Mouse (Mus musculus) heart, embryonic 11.5 days (tissue): ENCODE measurements around the gene Mgll. TPM values are rescaled to one million over a fixed set of nuclear protein-coding genes. Genes with fewer than 3 reads are reported as not detected.
A peak's percentile ranks its signal among the peaks of the same experiment; 100 is the strongest.

ENCODE experiments used
- ATAC-seq: fragments of 200-750 bp; cut with Nextera tagmentation; replicated peaks from 2 replicates; pipeline ENCODE4 v1.8.0; 2017; ENCODE audit warnings: moderate library complexity; ENCODE audit not compliant: insufficient number of reproducible peaks, low FRiP score, low TSS enrichment
- H3K27ac ChIP-seq: fragments of 300-500 bp; sonication (generic); 2 replicates; pipeline ENCODE4 v1.5.1; 2014; ENCODE audit warnings: mild to moderate bottlenecking, low read depth, low read length
- H3K27me3 ChIP-seq: fragments of 300-500 bp; sonication (generic); 2 replicates; pipeline ENCODE4 v1.6.1; 2014; ENCODE audit warnings: mild to moderate bottlenecking, low read length, mixed read lengths; ENCODE audit not compliant: control insufficient read depth, insufficient read depth
- H3K36me3 ChIP-seq: fragments of 300-500 bp; sonication (generic); 2 replicates; pipeline ENCODE4 v1.6.1; 2014; ENCODE audit warnings: mild to moderate bottlenecking, low read length, moderate library complexity, mixed read lengths; ENCODE audit not compliant: control insufficient read depth, insufficient read depth
- H3K4me1 ChIP-seq: fragments of 300-500 bp; sonication (generic); 2 replicates; pipeline ENCODE4 v1.6.1; 2014; ENCODE audit warnings: low read length; ENCODE audit not compliant: control insufficient read depth, insufficient read depth
- H3K4me2 ChIP-seq: fragments of 300-500 bp; sonication (generic); 2 replicates; pipeline ENCODE4 v1.6.1; 2014; ENCODE audit warnings: mild to moderate bottlenecking, moderate library complexity
- H3K4me3 ChIP-seq: fragments of 300-500 bp; sonication (generic); 2 replicates; pipeline ENCODE4 v1.5.1; 2014; ENCODE audit warnings: low read depth, low read length
- H3K9ac ChIP-seq: fragments of 300-500 bp; sonication (generic); 2 replicates; pipeline ENCODE4 v1.6.1; 2014; ENCODE audit warnings: mild to moderate bottlenecking, low read depth, low read length, moderate library complexity
- H3K9me3 ChIP-seq: fragments of 300-500 bp; sonication (generic); replicated peaks from 2 replicates; pipeline ENCODE4 v1.6.1; 2016; ENCODE audit warnings: low read length; ENCODE audit not compliant: control insufficient read depth
- WGBS: fragments of 180-500 bp; shearing (Covaris S2); extraction: QIAGEN DNeasy Blood & Tissue Kit; methylation state at CpG from one replicate; pipeline ENCODE4 v1.1.7; 2014; ENCODE audit not compliant: insufficient replicate concordance; 5-methylcytosine and 5-hydroxymethylcytosine counted together
- polyA plus RNA-seq: library from polyadenylated mRNA; unstranded; fragments of >200 nt; fragmentation: Nextera tagmentation; extraction: Ambion mirVana; gene quantifications from 2 replicates; pipeline ENCODE4 v1.2.1, GENCODE M21; 2014

Mgll gene
- polyA plus RNA-seq, 1 experiment from 2014 or later = 8.6 TPM

- 0 out of 2 replicates have a peak, but pooled peaks cover 2% of the 10 kb centered on the region for H3K27me3 ChIP-seq
- peaks cover 29% of the 10 kb centered on the region for H3K4me1 ChIP-seq
- 0 out of 2 replicates have a peak overlapping the region, but pooled peaks have one; percentile 20 for H3K4me2 ChIP-seq
- no peaks in the 10 kb centered on the region for H3K36me3 ChIP-seq
- H3K4me3 ChIP-seq = no peak overlapping the region
- 41% methylated on average over 17 of the region's 17 CpGs for WGBS
- H3K27ac ChIP-seq = no peak overlapping the region
- no peaks in the 10 kb centered on the region for H3K9me3 ChIP-seq
- no peak for ATAC-seq
- no peak overlapping the region for H3K9ac ChIP-seq
Observed at GRCm38 (mm10) chr6:88759793-88760453, 35.7 kb downstream of the Mgll start.

- WGBS = 72% methylated on average over 17 of the region's 17 CpGs
- Histone ChIP-seq H3K9ac (no peak overlapping the region), H3K27me3 (0 out of 2 replicates have a peak, but pooled peaks cover 2% of the 10 kb centered on the region), H3K9me3 (no peaks in the 10 kb centered on the region), H3K4me3 (no peak overlapping the region), H3K36me3 (no peaks in the 10 kb centered on the region), H3K4me2 (no peak overlapping the region), H3K4me1 (peaks cover 34% of the 10 kb centered on the region), H3K27ac (no peak overlapping the region)
- ATAC-seq = no peak
Observed at GRCm38 (mm10) chr6:88760935-88761635, 36.9 kb downstream of the Mgll start.

- 53% methylated on average over 17 of the region's 17 CpGs for WGBS
- Histone ChIP-seq H3K4me2 (no peak overlapping the region), H3K27ac (no peak overlapping the region)
Observed at GRCm38 (mm10) chr6:88761684-88762439, 37.6 kb downstream of the Mgll start.

GRCm38 (mm10) chr6:88762440-88763196, 38.4 kb downstream of the Mgll start:
- peaks cover 46% of the 10 kb centered on the region for H3K4me1 ChIP-seq
- no peak overlapping the region for H3K9ac ChIP-seq
- H3K9me3 ChIP-seq = no peaks in the 10 kb centered on the region
- 0 out of 2 replicates have a peak, but pooled peaks cover 2% of the 10 kb centered on the region for H3K27me3 ChIP-seq
- H3K27ac ChIP-seq = no peak overlapping the region
- no peak for ATAC-seq
- no peak overlapping the region for H3K4me3 ChIP-seq
- 78% methylated on average over 13 of the region's 13 CpGs for WGBS
- H3K36me3 ChIP-seq = no peaks in the 10 kb centered on the region
- H3K4me2 ChIP-seq = no peak overlapping the region

More at GRCm38 (mm10) chr6:88761684-88762439, 37.6 kb downstream of the Mgll start:
- Histone ChIP-seq H3K4me3 (no peak overlapping the region), H3K36me3 (no peaks in the 10 kb centered on the region), H3K9me3 (no peaks in the 10 kb centered on the region), H3K4me1 (peaks cover 41% of the 10 kb centered on the region), H3K9ac (no peak overlapping the region), H3K27me3 (0 out of 2 replicates have a peak, but pooled peaks cover 2% of the 10 kb centered on the region)
- no peak for ATAC-seq

- ATAC-seq = no peak
- H3K9me3 ChIP-seq = no peaks in the 10 kb centered on the region
- no peak overlapping the region for H3K4me2 ChIP-seq
- peaks cover 43% of the 10 kb centered on the region for H3K4me1 ChIP-seq
- no peak overlapping the region for H3K4me3 ChIP-seq
- H3K27me3 ChIP-seq = 0 out of 2 replicates have a peak, but pooled peaks cover 2% of the 10 kb centered on the region
- H3K27ac ChIP-seq = no peak overlapping the region
- H3K9ac ChIP-seq = no peak overlapping the region
- H3K36me3 ChIP-seq = no peaks in the 10 kb centered on the region
- 79% methylated on average over 3 of the region's 3 CpGs for WGBS
Observed at GRCm38 (mm10) chr6:88763518-88764077, 39.4 kb downstream of the Mgll start.

GRCm38 (mm10) chr6:88764281-88764680, 40.1 kb downstream of the Mgll start:
- Histone ChIP-seq H3K36me3 (no peaks in the 10 kb centered on the region), H3K4me2 (no peak overlapping the region), H3K4me3 (no peak overlapping the region), H3K9ac (no peak overlapping the region), H3K9me3 (no peaks in the 10 kb centered on the region), H3K4me1 (peaks cover 40% of the 10 kb centered on the region), H3K27me3 (0 out of 2 replicates have a peak, but pooled peaks cover 2% of the 10 kb centered on the region), H3K27ac (no peak overlapping the region)
- WGBS = 66% methylated on average over 4 of the region's 4 CpGs
- ATAC-seq = no peak

GRCm38 (mm10) chr6:88767740-88768139, 43.5 kb downstream of the Mgll start:
- Histone ChIP-seq H3K4me3 (no peak overlapping the region), H3K27me3 (no peaks in the 10 kb centered on the region), H3K9me3 (no peaks in the 10 kb centered on the region), H3K36me3 (no peaks in the 10 kb centered on the region), H3K27ac (no peak overlapping the region), H3K4me1 (peaks cover 19% of the 10 kb centered on the region), H3K4me2 (no peak overlapping the region), H3K9ac (no peak overlapping the region)
- WGBS = 57% methylated on average over 4 of the region's 4 CpGs
- ATAC-seq = no peak

- WGBS = 65% methylated on average over 6 of the region's 6 CpGs
Observed at GRCm38 (mm10) chr6:88769723-88770122, 45.5 kb downstream of the Mgll start.

More at GRCm38 (mm10) chr6:88769723-88770122, 45.5 kb downstream of the Mgll start:
- Histone ChIP-seq H3K27me3 (no peaks in the 10 kb centered on the region), H3K4me2 (no peak overlapping the region), H3K4me1 (peaks cover 17% of the 10 kb centered on the region), H3K36me3 (no peaks in the 10 kb centered on the region), H3K9me3 (no peaks in the 10 kb centered on the region), H3K9ac (no peak overlapping the region), H3K27ac (no peak overlapping the region), H3K4me3 (no peak overlapping the region)
- ATAC-seq = no peak
